Mouse (Mus musculus) cerebellum, adult 9-10 months (tissue): ENCODE data around the gene 6030445D17Rik.
A peak's percentile ranks its signal among the peaks of the same experiment; 100 is the strongest.

ENCODE experiments used
- DNase-seq: peaks from one replicate; pipeline ENCODE4 v3.0.0; 2022

The 6030445D17Rik gene

GRCm38 (mm10) chr4:136462086-136462838 lies at the start of gene 6030445D17Rik:
Gene 6030445D17Rik, plus strand, starts transcription at chr4:136462250.
- DNase-seq, result peak; percentile 70

- DNase-seq, result no peak
Measured at GRCm38 (mm10) chr4:136415477-136415876, 46.6 kb upstream of the 6030445D17Rik start.

GRCm38 (mm10) chr4:136418962-136419361 lies 43.1 kb upstream of the 6030445D17Rik start:
- no peak for DNase-seq

DNA sequence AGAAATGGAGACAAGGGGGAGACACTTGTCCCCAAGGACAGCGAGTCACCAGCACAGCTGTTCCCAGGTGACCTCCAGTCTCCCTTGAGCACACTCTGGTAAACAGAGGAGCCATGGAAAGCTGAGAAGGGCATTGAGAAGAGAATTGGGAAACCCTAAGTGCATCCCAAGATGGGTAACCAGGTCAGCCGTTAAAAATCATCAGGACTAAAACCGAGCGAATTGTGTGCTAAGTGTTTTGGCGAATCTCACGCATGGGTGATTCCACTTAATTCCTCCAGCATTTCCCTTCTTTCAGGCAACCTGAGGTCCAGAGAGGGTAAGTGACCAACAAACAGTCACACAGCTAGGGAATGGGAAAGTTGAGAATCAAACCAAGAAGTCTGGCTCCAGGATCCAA lies 42.7 kb upstream of the 6030445D17Rik start:
- no peak for DNase-seq

- no peak for DNase-seq
Measured at GRCm38 (mm10) chr4:136423224-136423623, 38.8 kb upstream of the 6030445D17Rik start, which contains the start of gene Htr1d. Gene Htr1d, plus strand, starts transcription at chr4:136423524.

- no peak for DNase-seq
Measured at GRCm38 (mm10) chr4:136424120-136424999, 37.7 kb upstream of the 6030445D17Rik start.

DNA sequence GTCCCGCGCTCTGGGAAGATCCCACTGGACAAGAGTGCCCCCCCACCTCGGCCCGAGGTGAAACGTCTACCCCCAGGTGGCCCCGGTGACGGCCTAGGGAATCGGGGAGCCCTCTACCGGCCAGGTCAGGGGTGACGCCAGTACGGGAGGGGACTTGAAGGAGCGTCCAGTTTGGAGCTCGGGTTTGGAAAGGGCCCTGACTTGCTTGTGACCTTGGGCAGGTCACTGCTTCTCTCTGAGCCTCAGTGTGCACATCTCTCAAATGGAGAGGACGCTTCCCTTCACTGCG lies 37.1 kb upstream of the 6030445D17Rik start:
- no peak for DNase-seq

DNA sequence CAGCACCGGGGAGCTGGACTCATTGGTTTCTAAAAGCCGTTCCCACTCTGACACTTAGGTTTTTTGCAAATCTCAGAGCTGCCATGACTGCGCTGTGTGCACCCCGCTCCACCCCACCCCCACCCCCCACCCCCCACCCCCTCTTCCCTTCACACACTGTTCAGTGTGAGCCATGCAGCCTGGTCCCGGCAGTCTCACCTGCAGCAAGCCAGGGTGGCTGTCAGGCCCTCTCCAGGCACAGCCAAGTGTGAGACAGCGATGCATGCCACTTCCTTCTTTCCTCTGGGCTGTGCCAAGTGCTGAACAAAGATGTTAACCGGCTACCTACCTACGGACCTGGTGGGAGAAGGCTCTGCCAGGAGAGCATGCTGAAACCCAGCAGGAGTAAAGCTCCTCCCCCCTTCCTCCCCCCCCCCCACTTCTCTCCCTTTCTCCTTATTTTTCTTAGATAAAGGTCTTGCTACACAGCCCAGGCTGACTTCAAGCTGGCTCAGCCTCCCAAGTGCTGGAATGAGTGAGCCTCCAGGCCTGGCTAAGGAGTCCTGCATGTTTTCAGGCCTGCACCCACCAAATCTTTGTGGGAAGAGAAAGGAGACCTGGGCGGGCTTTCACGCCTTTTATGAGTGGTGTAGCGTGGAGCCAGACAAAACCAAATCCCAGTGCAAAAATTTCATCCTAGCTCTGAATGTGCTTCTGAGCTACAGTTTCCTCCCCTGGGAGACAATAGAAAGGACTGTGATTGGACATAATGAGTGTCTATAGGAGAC lies 31.3 kb upstream of the 6030445D17Rik start:
- DNase-seq, result no peak

GRCm38 (mm10) chr4:136431376-136431693 lies 30.7 kb upstream of the 6030445D17Rik start:
- DNase-seq, result peak; percentile 58

- DNase-seq, result no peak
Measured at GRCm38 (mm10) chr4:136434029-136434428, 28.0 kb upstream of the 6030445D17Rik start.

DNA sequence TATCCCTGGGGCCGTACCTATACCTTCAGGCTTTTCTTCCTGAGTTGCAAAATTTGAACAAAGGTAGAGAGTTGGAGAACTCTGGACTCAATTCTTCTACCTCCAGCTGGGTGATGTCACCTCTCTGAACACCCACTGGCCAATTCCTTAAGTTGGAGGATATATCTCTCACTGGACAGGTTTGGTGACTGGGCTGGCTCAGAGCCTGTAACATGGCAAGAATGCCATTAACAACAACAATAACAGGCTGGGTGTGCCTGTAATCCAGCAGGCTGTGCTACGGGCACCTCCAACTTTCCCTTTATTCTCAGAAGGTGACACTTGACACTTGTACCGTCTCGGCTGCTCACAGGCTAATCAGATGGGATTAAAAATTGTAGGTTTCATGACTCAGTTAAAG lies 22.9 kb upstream of the 6030445D17Rik start:
- DNase-seq, result no peak

GRCm38 (mm10) chr4:136441354-136442043 lies 20.6 kb upstream of the 6030445D17Rik start:
- no peak for DNase-seq

DNA sequence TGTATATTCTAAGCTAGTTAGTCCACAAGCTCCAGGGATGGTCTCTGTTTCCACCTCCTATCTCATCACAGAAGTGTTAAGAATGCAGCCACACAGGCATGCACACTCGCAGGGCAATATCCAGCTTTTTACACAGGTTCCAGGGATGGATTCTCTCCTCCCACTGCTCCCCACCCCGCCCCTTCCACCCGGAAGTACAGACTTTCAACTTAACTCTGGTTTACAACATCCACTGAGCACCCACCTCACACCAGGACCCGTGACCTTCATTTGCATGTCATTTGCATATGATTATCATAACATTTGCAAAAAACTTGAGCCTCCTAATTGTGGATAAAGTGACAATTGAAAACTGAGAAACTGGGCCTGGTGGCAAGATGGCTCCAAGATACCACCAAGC lies 17.5 kb upstream of the 6030445D17Rik start:
- no peak for DNase-seq

- DNase-seq, result no peak
Measured at GRCm38 (mm10) chr4:136449795-136450194, 12.3 kb upstream of the 6030445D17Rik start.

DNA sequence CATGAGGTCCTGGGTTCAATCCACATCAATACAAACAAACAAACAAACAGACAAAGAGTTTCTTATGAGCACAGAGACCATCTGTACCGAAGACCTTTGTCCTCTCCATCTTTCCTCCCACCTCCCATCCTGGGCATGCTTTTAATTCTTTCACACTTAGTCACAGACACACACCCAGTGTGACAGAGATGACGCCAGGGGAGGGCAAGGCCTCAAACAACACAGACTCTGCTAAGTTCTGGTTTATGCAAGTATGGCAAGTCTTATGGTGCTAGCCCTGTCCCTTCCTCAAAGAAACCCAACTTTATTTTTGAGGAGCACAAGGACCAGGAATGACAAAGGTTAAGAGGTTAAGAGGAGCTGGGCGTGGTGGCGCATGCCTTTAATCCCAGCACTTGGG lies 11.8 kb upstream of the 6030445D17Rik start:
- DNase-seq, result no peak

DNA sequence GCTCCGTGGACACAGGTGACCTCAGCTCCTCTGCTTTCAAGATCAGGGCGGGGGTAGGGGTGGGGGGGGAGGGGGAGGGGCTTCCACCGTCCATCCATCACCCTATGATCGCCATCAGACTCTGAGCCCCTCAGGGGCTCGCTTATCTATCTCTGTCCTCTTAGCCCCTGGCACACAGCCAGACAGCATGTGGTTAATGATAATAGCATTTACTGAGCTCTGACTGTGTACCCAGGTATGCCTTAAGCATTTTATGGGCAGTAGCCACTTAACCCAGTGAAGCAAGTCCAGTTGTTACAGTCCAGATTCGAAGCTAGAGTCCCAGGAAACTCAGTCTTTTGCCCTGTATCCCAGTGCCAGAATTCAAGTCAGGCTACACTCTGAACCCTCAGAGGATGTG lies 10.5 kb upstream of the 6030445D17Rik start:
- DNase-seq, result no peak

DNA sequence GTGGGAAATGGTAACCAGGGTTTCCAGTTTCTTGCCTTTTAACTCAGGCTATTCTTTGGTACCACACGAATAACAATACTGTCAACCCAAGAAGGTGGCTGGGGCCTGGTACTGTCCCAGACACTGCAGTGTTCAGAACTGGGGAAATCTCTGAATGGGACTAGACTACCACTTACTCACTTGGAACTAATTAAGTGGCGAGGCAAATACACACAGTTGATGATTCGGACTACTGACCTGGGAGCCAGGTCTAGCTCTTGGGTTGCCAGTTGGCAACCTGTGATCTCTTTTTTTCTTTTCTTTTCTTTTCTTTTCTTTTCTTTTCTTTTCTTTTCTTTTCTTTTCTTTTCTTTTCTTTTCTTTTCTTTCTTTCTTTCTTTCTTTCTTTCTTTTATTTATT lies 9.8 kb upstream of the 6030445D17Rik start:
- no peak for DNase-seq

- DNase-seq, result no peak
Measured at GRCm38 (mm10) chr4:136452792-136453191, 9.3 kb upstream of the 6030445D17Rik start.

GRCm38 (mm10) chr4:136454850-136455260 lies 7.2 kb upstream of the 6030445D17Rik start:
- DNase-seq, result peak; percentile 77

DNA sequence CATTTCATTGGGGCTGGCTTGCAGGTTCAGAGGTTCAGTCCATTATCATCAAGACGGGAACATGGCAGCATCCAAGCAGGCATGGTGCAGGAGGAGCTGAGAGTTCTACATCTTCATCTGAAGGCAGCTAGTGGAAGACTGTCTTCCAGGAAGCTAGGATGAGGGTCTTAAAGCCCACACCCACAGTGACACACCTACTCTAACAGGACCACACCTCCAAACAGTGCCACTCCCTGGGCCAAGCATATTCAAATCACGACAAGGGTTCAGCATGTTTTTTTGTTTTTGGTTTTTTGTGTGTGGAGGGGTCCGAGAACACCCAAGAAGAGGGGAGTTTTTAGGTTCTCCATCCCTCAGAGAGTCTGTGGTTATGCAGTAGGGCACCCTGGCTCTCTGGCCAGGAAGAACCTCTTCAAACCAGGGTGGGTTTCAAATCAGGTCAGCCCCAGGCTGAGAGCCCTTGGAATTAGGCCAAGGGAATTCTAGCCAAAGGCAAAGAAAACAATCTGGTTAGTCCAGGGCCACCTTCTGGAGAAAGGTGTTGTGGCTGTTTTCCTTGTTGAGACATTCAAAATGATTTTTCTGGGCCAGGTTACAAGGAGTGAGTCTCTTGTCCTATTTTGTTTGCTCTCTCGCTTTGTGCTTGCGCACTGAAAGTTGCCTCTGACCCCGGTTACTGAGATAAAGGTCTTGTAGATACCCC lies 5.4 kb upstream of the 6030445D17Rik start:
- DNase-seq, result peak; percentile 51

DNA sequence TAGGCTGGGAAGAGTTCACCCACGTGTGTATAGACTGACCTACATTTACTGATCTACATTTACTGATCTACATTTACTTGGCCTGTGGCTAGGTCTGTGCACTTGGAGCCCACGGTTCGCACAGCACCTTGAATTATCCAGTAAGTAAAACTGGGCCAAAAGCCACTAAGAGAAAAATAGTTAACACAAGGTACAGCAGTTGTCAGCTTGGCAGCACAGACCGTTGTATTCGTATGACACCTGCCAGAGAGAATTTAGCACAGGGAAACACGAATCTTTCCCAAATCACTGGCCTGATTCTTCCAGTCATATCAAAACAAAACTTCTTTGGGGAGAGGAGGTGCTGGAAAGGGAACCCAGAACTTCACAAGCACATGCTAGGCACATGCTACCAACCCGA lies 3.8 kb upstream of the 6030445D17Rik start:
- DNase-seq, result no peak

- DNase-seq, result no peak
Measured at GRCm38 (mm10) chr4:136459210-136459609, 2.8 kb upstream of the 6030445D17Rik start.
